Mouse (Mus musculus) testis, postnatal 14 days (tissue): ENCODE data around the gene Spcs3.
"Not testable (repeated sequence)": the region's sequence is repeated elsewhere in the genome, so short reads cannot be mapped to it uniquely, and the experiment has no call there.

ENCODE experiments used
- DNase-seq: peaks from one replicate; pipeline ENCODE4 v3.0.0; 2021; ENCODE audit warnings: low spot score

Spcs3 gene

DNA sequence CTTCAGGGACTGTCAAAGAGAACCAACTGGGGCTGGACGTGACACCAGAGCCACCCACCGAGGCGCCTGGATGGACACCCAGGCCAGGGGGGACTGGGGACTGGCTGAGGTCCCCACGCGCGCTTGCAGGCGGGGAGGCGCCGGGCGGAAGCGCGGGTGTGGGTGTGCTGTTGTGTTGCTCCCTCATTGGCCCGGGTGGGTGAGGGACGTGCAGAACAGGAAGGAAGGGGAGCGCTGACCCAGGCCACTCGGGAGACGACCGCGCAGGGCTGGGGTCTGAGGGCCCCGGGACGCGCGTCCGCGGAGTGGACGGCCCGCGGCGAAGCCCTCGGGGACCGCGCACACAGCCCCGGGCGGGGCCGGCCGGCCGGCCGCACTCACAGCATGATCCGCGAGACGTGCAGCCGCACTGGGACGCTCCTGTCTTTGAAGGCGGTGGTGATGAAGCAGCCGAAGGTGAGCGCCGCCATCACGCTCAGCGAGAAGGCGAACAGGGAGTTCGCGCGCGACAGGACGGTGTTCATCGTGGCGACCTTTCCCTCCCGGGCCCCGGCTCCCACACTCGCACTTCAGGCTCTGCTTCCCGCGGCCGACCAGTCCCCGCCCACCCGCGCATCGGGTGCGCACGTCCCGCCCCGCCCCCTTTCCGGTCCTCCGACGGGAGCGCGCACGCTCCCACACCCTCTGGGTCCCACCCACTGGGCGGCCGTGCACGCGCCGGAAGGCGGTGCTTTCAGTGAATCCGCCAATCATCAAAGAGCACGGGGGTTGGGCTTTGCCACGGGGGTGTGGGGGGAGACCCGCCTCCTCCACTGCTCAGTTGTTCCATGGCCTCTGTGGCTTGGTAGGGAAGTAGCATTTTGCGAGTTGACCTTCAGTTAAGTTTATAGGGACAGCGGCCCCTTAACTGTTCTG, at the start of gene Spcs3, which contains the start of gene Asb5:
Gene Spcs3, minus strand, starts transcription at position 617 of the 915 bp plus-strand sequence.
Gene Asb5, plus strand, starts transcription at position 199 of the 915 bp plus-strand sequence.
- DNase-seq, result peak; percentile 95

DNA sequence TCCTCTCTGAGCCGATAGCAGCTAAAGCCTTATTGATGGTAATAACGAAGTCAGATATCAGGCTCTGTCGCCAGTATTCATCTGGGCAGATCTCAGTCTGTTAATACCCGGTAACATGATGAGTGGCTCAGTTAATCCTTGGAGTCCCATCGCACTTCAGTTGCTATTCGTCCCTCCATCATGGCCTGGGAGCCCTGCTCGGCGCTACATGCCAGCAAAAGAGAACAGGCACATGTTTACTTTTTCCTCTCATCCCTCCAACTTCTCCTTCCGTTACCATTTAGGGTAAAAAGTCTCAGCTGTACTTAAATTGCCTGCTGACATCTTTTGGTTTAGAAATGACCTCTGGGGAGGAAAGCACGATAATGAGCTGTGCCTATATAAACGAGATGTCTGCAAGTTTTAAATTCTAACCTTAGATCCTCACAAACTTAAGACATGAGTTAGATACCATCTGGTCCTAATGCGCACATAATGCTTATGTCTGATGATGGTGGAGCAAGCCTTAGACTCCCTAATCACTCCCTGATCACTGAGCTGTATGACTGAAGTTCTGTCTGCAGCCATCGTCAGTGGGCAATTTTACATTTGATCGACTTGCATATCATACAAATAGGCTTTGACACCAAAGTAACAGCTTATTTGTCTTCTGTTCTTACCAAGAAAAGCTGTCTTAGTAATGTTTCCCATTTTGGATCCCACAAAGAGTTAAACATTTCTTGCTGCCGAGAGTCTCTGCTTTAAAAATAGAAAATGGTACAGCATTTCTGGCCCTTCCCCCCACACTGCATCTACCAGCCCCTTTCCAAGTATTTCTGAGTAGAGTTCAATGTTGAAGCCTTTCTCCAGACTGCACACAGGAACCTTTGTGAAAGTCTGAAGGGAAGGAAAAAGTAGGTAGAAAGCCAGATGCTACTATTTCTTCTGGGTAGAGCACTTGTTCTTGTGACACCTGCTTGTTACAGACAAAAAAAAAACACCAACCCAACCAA, 41.1 kb upstream of the Spcs3 start:
- DNase-seq, result no peak

DNA sequence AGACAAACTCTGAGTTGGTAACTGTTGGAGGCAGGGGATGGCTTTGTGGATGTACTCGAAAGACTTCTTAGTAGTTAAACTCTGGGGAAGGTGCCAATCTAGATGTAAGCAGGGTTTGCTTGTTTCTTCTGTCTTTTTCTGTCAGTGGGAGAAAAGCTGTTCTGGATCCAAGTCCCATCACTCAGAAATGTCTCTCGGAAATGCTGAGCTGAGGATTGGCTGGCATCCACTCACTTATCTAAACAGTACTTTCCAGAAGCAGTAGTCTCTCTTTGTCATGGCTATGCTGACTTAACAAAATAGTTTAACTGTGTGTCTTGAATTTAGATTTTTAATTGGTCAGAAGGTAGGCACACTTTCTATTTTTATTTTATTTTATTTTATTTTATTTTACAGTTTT, 37.4 kb upstream of the Spcs3 start:
- DNase-seq, result no peak

DNA sequence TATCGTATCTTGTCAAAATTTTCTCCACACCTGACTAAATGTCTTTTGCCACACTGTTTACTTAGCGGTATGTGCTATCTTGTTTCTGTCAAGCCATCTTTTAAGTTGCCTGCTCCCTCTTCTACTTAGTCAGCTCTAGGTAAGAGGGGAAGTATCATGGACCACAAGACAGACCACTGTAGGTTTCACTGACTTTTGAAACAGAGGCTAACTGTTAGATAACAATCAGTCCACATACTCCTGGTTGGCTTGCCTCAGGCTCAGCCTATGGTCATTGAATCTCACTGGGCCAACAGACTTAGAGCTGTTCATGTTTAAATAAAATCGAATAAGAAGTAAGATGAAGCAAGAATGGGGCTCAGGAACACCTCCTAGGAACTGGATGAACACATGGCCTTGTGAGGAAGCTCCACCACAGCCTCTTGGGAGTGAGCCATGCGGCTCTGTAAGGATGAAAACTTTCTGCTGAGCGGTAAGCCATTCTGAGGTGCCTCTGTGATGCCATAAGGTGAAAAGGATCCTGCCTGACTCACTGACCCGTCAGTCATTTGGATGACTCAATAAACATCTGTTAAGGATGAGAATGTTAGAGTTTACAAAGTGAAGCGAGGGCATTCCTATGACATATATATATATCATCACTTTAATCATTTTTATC, 35.9 kb upstream of the Spcs3 start:
- no peak for DNase-seq

DNA sequence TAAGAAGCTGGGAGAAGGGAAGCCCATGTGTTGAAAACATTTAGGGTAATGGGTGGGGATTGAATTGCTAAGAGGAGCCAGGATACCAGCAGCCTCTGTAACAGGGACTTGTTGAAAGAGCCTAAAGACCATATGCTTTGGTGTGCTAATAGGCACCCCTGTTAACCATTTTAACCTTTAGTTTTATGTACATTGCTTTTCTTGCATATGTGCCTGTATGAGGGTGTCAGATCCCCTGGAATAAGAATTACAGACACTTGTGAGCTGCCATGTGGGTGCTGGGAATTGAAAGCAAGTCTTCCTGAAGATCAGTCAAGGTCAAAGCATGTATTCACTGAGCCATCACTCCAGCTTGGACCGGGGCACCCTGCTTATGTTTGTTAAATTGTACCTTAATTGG, 35.4 kb upstream of the Spcs3 start:
- DNase-seq, result no peak

DNA sequence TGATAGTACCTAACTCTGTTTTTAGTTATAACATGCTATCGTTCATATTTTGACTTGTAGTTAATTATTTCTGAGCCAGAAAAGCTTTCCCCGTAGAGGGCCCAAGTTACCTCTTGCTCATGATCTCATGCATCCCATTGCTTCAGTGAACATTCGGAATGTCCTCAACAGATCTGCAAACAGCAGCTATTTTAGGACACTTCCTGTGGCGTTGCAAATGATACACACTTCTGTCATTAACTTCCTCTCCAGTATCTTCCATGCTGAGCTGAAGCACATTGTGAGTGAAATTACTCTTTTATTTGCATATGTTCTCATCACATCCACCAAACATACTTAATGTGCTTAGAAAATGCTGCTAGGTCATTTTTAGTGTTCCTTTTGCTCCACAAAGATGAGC, 32.3 kb upstream of the Spcs3 start:
- DNase-seq, result no peak

DNA sequence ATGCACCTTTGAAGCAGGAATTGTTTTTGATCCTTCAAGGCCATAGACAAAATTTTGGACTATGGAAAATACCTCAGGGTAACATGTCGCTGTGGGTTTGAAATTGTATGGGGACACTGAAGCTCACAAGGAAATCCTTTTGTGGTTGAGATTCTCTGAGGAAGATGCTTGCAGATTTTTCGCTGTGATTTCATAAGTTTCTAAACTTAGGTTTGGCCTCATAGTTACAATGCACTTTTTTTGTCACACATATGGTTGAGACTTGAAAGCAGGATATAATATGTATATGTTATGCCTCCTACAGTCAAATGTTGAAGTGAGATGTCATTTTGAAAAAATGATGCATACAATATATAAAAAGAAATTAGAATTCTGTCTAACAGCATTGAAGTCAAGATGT, 25.1 kb upstream of the Spcs3 start:
- no peak for DNase-seq

DNA sequence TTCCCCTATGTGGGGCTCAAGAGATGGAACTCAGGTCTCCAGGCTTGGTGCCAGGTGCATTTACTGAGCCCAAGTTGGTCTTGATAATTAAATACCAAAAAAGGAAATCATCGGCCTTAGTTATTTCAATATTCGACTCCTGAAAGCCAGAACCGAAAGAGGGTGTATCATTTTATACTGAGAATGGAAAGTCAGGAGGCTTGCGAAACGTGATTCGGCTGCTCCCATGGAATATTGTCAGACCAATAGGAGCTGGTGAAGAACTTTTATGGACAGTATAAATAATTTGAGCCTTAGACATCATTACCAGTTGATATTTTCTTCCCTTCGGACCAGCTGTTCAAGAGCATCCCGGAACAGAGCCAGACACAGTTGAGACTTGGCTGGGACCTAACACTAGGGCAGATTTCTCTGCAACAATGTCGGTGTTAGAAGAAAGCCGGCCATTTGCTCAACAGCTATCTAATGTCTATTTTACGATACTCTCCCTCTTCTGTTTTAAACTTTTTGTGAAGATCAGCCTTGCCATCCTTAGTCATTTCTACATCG, 20.3 kb upstream of the Spcs3 start:
- DNase-seq, result no peak

DNA sequence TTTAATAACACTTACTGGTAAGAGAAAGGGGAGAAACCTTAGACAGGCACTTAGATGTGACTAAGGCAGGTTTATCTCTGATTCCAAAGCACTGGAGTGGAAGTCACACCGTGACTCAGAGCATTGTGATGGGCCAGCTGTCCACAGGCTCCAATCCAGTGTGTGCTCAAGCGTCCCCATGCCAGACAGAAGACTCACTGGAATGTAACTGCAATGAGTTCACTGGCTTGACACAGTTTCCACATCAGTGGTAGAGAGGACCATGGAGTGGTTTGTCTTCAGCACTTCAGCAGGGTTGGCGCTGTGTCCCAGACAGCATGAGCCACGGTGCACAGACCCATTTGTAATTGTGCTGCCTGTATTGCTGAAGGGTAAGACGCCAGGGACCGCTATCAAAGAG, 18.6 kb upstream of the Spcs3 start:
- DNase-seq, result no peak

DNA sequence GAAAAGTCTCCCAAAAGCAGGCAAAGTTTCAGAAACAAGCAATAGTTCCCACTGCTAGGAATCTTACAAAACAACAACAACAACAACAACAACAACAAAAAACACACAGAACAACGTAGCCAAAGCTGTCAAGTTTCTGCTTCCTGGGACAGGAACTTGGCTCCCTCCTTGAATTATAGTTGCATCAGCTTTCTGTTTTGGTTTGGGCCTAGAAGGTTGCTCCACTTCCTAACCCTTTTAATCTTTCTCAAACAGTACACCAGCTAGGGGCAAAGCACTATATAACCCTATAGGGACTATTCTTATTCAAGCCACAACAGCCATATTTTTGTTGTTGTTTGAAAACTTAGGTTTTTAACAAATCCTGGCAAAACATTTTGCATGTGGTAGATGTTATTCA, 11.5 kb upstream of the Spcs3 start:
- DNase-seq, result no peak

DNA sequence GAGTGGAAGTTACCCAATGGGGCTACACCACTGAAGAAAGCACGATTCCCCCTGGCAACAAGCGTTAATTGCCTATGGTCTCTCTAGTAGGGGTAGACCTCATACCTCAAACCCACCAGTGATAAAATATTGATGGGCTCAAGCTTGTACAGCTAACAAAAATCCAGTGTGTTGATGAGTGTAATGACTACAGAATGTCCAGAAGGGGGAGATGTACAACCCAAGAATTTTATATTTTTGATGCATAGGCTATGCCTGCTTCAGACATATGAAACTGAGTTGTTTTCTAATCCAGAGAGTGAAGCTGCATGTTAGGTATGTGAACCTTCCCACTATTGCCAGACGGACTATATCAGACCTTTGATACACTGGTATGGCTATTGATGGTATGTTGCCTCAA, 7.5 kb upstream of the Spcs3 start:
- DNase-seq, result no peak

DNA sequence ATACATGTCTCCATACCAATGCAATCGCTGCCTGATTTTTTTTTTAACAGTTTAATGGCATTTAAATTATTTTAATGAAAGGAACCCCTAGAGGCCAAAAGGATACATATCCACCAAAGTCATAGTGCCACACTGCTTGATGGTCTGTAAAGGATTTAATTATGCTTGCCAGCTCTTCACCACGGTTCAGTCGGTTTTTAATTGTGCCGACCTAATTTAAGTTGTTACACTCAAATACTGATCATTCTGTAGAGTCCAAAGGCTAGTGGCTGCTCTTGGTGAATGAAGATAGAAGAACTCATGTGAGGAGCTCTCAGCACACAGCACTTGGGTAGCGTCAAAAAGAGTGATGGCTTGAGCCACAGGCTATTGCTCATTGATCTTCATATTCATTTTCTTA, 5.4 kb upstream of the Spcs3 start:
- DNase-seq, result no peak

DNA sequence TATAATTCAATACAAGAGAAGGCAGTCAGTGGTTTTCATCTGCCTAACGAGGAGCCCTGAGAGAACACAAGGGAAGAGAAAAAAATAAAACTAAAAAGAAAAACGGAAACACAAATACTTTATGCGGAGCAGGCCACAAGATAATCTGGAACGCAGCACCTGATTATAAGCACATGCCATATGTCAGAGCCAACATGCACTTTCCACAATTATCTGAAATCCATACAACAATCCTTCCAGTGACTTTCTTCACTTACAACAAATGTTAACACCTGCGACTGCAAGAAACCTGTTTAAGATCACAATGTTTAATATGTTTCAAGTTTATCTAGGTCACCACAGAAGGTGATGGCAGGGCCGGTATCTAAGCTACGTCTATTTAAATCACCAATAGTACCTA, 1.2 kb downstream of the Spcs3 start:
- DNase-seq, result no peak

DNA sequence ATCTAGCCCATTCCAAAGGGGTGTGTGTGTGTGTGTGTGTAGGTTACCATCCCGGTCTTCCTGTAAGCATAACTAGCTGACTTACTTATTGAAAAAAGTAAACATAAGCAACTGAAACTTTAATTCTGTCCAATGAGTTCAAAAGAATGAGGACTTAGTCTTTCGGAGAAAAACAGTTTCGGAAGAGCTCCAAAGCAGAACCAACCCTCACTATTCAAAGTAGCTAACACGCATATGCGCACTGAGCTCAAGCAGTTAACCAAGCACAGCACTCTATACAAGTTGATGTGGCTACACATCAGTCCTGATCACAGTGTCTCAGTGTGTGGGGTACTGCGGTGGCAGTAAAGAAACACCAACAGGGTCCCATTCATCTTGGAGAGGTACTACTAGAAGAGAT, 3.1 kb downstream of the Spcs3 start:
- DNase-seq, result no peak

DNA sequence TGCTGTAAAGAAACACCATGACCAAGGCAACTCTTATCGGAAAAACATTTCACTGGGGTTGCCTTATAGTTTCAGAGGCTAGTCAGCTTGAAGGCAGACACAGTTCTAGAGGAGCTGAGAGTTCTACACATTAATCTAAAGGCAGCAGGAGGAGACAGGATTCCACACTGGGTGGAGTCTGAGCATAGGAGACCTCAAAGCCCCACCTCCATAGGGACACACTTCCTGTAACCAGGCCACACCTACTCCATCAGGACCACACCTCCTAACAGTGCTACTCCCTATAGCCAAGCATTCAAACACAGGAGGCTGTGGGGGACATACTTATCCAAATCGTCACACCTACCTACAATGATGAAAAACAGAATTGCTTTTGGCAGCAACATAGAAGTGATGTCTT, 4.2 kb downstream of the Spcs3 start:
- DNase-seq, result no peak

DNA sequence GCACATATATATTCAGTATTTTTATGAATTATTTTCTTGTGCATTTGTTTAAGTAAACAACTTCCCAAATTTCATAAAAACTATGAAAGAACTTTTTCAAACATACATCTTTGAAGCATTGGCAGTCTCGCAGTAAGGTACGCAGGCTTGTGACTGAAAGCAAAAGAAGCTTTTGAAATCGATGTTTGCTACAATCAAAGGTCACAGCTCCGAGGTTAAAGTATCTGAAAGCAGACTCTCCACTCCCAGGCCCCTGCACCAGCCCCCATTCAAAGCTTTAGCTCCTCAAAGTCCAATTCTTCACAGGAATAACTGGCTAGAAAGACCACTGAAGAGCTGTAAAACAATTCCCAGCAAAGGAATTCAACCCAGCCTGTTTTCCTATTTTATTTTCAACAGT, 9.3 kb downstream of the Spcs3 start:
- DNase-seq, result no peak

DNA sequence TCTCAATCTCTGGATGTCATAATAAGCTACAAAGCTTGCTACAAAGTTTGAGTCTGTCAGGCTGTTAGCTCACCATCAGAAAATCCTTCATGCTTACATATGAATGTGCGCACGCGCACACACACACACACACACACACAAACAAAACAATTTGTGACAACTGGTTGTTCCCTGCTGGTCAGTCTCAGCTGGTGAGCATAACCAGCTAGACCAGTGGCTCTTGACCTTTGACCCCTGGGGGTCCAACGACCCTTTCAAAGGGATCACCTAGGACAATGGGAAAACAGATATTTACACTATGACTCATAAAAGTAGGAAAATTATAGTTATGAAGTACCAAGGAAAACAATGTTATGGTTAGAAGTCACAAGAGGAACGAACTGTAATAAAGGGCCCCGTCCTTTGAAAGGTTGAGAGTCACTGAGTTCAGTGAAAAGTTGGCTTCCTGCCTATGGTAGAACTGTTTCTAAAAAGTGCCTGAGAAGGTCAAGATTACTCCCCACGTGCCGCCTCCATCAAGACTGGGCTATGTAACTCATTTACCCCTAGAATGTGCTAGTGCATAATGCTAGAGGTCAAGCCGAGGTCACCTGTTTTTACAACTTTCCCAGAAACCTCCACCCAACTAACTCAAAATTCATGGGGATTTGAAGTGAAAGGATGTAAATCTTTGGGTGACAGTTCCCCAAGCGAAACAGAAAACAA, 10.9 kb downstream of the Spcs3 start:
- DNase-seq, result no peak

DNA sequence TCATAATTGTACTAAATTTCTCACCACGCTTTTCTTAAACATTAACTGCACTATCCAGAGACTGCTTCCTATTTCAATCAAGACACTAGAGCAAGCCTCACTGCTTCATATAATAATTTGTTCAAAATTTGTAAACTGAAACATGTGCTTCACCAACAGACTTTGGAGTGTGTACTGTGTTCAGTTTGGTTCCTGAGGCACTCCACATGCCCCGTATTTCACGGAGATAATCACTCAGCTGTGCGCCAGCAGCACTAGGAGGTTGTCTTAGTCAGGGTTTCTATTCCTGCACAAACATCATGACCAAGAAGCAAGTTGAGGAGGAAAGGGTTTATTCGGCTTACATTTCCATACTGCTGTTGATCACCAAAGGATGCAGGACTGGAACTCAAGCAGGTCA, 17.6 kb downstream of the Spcs3 start:
- DNase-seq, result not testable (repeated sequence)

DNA sequence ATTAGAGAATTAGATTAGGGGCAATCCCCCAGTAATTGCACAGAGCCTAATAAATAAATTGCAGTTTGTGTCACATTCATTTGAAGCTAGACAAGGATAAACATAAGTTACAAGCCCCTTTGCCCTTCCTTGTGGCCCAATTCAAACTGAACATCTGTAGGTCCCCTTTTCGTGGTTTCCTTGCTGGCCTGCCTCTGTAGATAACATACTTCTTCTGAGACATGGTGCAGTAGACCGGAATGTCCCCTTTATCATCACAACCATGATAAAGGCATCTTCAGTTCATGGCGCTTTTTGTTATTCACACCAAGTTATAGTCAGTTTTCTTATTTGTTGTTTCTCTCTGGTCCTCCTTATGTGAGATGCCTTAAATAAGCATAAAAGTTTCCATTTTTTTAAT, 18.0 kb downstream of the Spcs3 start:
- no peak for DNase-seq

DNA sequence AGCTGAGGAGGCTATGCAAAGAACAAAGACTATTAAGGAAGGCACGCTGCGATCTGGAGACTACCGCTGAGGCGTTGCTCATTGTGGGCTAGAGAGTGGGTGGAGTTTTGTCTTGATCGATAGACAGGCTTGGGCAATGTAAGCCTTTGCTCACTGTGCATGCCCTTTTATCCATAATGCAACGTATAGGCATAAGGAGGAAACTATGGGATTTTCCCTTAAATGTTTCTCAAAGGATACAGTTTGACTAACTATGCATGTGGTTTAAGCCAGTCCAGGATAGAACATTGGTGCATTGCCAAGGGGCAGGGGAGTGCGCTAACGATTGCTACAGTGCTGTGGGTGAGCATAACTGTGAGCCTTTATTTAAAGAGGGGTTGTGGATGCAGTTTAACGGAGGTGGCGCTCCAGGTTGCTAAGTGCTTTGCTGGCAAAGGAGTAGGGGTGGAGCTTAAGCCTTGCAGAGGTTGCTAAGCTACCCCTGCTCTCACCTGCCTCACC, 20.5 kb downstream of the Spcs3 start:
- no peak for DNase-seq

DNA sequence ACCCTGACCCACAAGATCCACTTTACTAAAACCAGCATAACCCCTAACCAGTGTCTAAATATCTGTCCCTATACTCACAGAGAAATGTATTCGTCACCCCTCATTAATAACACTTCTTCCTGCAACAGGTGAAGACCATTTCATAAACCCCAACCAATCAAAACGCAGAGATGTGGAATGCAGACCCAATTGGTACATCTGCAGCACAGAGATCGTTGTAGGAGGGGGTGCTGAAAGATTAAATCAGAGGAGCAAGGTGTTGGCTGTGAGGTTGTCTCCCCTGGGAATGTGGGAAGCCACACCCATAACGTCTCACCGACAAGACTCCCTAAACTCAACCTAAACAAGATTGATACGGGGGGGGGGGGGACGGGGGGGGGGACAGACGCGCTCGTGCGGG, 21.0 kb downstream of the Spcs3 start:
- DNase-seq, result no peak
